Mouse (Mus musculus) C2C12 (cell line): ENCODE data around the gene Dbt. TPM values are rescaled to one million over a fixed set of nuclear protein-coding genes. Genes with fewer than 3 reads are reported as not detected.

Experiments
- H3K27me3 ChIP-seq: one replicate; pipeline ENCODE4 v1.6.1; 2011; ENCODE audit not compliant: control insufficient read depth, insufficient read depth, insufficient read length
- H3K36me3 ChIP-seq: one replicate; pipeline ENCODE4 v1.6.1; 2011; ENCODE audit not compliant: control insufficient read depth, insufficient read depth
- H3K4me3 ChIP-seq: one replicate; pipeline ENCODE4 v1.5.1; 2011; ENCODE audit warnings: mild to moderate bottlenecking, control low read depth; ENCODE audit not compliant: poor library complexity, insufficient read depth, severe bottlenecking
- H3K79me2 ChIP-seq: one replicate; pipeline ENCODE4 v1.6.1; 2011; ENCODE audit not compliant: control insufficient read depth, insufficient read depth
- H3K79me3 ChIP-seq: one replicate; pipeline ENCODE4 v1.6.1; 2011; ENCODE audit warnings: low read depth, control low read depth
- H3ac ChIP-seq: one replicate; pipeline ENCODE3; 2011; ENCODE audit warnings: low read depth; ENCODE audit not compliant: control insufficient read depth, insufficient read length
- CEBPB ChIP-seq: IDR thresholded peaks from one replicate; pipeline ENCODE4 v1.6.1; 2011; ENCODE audit warnings: low read depth, mild to moderate bottlenecking, control low read depth, moderate library complexity
- CTCF ChIP-seq: IDR thresholded peaks from one replicate; pipeline ENCODE4 v1.5.1; 2011; ENCODE audit not compliant: control insufficient read depth, insufficient read depth, insufficient read length
- FOSL1 ChIP-seq: IDR thresholded peaks from one replicate; pipeline ENCODE4 v1.8.0; 2011; ENCODE audit warnings: mild to moderate bottlenecking, low read length; ENCODE audit not compliant: poor library complexity, insufficient read depth, severe bottlenecking
- MAX ChIP-seq: IDR thresholded peaks from one replicate; pipeline ENCODE4 v1.6.1; 2011; ENCODE audit warnings: mild to moderate bottlenecking, control low read depth
- MYOD1 ChIP-seq: IDR thresholded peaks from one replicate; pipeline ENCODE4 v1.6.1; 2011; ENCODE audit warnings: low read depth; ENCODE audit not compliant: control insufficient read depth, insufficient read length
- MYOG ChIP-seq: IDR thresholded peaks from one replicate; pipeline ENCODE4 v1.6.1; 2011; ENCODE audit not compliant: control insufficient read depth, insufficient read length; ENCODE audit errors: extremely low read depth
- USF1 ChIP-seq: IDR thresholded peaks from one replicate; pipeline ENCODE4 v1.6.1; 2011; ENCODE audit warnings: low read depth, mild to moderate bottlenecking, control low read depth, moderate library complexity
- polyA plus RNA-seq: library from polyadenylated mRNA; unstranded; fragments of >200 nt; fragmentation: generic; extraction: Trizol; gene quantifications from one replicate; pipeline ENCODE4 v1.2.1, GENCODE M21; 2012; ENCODE audit warnings: missing spikeins

Gene Dbt
- polyA plus RNA-seq, 1 experiment, result 1.8 TPM

- Histone ChIP-seq H3K27me3 (no peaks in the 10 kb centered on the region), H3K36me3 (no peaks in the 10 kb centered on the region), H3K4me3 (no peak overlapping the region), H3ac (no peak overlapping the region), H3K79me3 (no peaks in the 10 kb centered on the region), H3K79me2 (no peaks in the 10 kb centered on the region)
- TF ChIP-seq USF1 (no peak), MYOG (no peak), MYOD1 (no peak), FOSL1 (no peak), CEBPB (no peak), MAX (no peak), CTCF (no peak)
Measured at GRCm38 (mm10) chr3:116480119-116480518, 32.8 kb upstream of the Dbt start.

DNA sequence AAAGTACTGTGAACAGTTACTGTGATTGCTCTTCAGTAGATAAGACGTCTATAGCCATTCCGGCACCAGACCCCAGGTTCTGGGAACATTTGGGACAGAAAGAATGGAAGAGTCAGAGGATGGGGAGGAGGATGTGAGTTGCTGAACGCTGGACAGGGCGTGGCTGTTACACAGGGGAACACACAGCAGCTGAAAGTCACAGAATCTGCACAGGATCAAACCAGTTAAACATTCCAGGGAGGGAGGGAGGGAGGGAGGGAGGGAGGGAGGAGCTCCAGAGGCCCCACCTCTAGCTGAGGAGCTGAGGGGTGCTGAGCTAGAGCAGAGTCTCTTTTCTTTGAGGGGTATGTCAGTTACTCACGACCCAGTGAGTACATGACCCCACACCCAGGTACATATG lies 31.9 kb upstream of the Dbt start:
- TF ChIP-seq MYOD1 (no peak), MAX (no peak), CTCF (no peak), USF1 (no peak), CEBPB (no peak)
- H3K36me3 ChIP-seq, result no peaks in the 10 kb centered on the region
- H3ac ChIP-seq, result no peak overlapping the region
- H3K27me3 ChIP-seq, result no peaks in the 10 kb centered on the region
- no peaks in the 10 kb centered on the region for H3K79me3 ChIP-seq
- no peak overlapping the region for H3K4me3 ChIP-seq
- no peaks in the 10 kb centered on the region for H3K79me2 ChIP-seq

GRCm38 (mm10) chr3:116482724-116483123 lies 30.1 kb upstream of the Dbt start:
- no peaks in the 10 kb centered on the region for H3K27me3 ChIP-seq
- no peak overlapping the region for H3ac ChIP-seq
- peaks cover 11% of the 10 kb centered on the region for H3K36me3 ChIP-seq
- TF ChIP-seq MYOG (no peak), CEBPB (no peak), USF1 (no peak), MAX (no peak), CTCF (no peak), FOSL1 (no peak)
- H3K79me2 ChIP-seq, result no peaks in the 10 kb centered on the region
- no peak overlapping the region for H3K4me3 ChIP-seq
- H3K79me3 ChIP-seq, result no peaks in the 10 kb centered on the region

GRCm38 (mm10) chr3:116483271-116483670 lies 29.6 kb upstream of the Dbt start:
- Histone ChIP-seq H3ac (no peak overlapping the region), H3K4me3 (no peak overlapping the region), H3K79me2 (no peaks in the 10 kb centered on the region), H3K27me3 (no peaks in the 10 kb centered on the region), H3K36me3 (peaks cover 16% of the 10 kb centered on the region), H3K79me3 (no peaks in the 10 kb centered on the region)
- TF ChIP-seq FOSL1, result no peak
- TF ChIP-seq MYOG, result no peak
- TF ChIP-seq USF1, result no peak
- TF ChIP-seq MAX, result no peak
- no peak for TF ChIP-seq CTCF
- no peak for TF ChIP-seq CEBPB
- TF ChIP-seq MYOD1, result no peak

DNA sequence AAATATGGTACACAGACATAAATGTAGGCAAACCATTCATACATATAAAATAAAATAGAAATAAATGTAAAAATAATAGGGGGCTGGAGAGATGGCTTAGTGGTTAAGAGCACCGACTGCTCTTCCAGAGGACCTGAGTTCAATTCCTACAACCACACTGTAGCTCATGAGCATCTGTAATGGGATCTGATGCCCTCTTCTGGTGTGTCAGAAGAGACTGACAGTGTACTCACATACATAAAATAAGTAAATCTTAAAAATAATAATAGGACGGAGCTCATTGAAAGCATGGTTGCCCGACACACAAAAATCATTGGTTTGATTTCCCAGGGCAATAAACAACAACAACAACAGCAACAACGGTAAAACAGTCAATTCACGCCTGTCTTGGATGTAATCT lies 21.9 kb upstream of the Dbt start:
- Histone ChIP-seq H3K79me3 (no peaks in the 10 kb centered on the region), H3K27me3 (no peaks in the 10 kb centered on the region), H3K79me2 (no peaks in the 10 kb centered on the region), H3K4me3 (no peak overlapping the region), H3K36me3 (peaks cover 89% of the 10 kb centered on the region), H3ac (no peak overlapping the region)
- TF ChIP-seq MYOD1 (no peak), USF1 (no peak), MYOG (no peak), CTCF (no peak), FOSL1 (no peak), CEBPB (no peak), MAX (no peak)

DNA sequence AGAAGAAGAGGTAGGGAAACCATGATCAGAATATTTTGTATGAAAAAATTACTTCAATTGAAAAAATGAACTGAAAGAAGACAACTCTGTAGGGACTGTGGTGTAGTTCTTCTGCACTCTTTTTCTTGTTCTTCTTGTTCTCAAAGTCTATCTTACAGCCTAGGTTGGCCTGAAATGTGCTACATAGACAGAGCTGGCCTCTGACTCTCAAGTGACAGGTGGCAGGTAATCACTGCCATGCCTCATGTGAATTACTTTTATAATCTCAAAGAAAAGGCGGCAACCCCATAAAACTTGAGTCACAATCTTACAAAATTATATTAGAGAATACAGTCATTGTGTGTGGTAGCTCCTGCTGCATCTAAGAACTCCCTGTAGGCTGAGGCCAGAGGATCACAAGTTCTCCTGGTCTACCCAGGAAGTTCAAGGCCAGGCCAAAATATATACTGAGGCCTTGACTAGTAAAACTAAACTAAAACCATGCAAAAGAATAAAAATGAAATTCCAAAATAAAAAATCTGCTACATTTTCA lies 20.9 kb upstream of the Dbt start:
- no peaks in the 10 kb centered on the region for H3K27me3 ChIP-seq
- no peak overlapping the region for H3K4me3 ChIP-seq
- no peak for TF ChIP-seq CTCF
- TF ChIP-seq FOSL1, result no peak
- TF ChIP-seq CEBPB, result no peak
- no peak for TF ChIP-seq USF1
- TF ChIP-seq MAX, result no peak
- no peak for TF ChIP-seq MYOD1
- no peak for TF ChIP-seq MYOG
- H3K79me3 ChIP-seq, result no peaks in the 10 kb centered on the region
- no peak overlapping the region for H3ac ChIP-seq
- H3K79me2 ChIP-seq, result no peaks in the 10 kb centered on the region
- H3K36me3 ChIP-seq, result peaks cover 92% of the 10 kb centered on the region
